Mouse (Mus musculus) neural tube, embryonic 10.5 days (tissue): ENCODE measurements around the gene Rtkn2.

Experiments
- DNase-seq: peaks from one replicate; pipeline ENCODE4 v3.0.0-alpha.2; 2017; ENCODE audit warnings: low spot score; ENCODE audit errors: extremely low spot score

The Rtkn2 gene

DNA sequence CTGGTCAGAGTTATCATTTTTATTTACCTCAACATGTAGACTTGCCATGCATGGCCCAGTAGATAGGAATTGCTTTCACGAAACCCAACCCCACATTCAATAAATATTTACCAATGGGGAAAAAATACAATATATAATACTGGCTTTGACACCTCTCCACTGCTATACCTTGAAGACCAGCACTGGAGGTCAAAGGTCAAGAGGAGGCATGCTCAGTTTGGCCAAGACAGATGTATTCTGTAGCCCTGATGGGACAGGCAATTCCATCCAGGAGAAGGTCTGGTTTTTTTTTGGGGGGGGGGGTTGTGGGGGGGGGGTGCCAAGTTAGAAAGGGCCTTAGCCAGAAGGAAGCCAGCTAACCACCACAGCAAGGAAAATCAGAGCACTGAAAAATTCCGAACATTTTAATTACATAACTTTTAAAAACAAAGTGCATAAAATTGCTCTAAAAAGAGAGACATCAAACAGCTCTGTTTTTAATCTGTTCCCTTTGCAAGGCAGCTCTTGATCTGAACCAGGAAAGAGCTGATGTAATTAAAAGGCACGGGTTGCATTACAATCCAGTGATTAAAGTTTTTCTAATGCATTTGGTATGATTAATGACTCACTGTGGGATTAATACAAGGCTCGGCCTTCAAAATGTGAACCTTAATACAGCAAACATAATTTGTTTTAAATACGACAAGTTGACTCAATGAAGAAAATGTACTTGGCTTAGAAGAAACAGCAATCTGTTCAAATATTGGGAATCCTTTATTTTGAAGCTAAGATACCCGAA lies 123.9 kb downstream of the Rtkn2 start:
- DNase-seq, result no peak

DNA sequence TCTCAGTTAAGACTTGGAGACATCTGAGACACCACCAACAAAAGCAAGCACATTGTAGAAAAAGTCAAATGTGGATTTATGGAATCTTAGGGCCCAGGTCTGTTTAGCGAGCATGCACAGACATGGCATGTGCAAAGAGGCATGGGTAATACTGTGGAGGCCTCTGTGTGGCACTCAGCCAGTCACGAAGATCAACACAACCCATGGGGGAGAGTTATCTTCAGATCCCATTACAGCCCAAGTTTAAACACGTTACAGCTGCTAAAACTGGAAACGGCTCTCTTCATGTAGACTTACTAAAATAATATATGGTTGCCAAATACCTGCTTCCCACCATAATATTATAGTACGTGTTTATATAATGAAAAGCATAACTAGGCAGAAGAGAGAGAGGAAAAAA lies 124.6 kb downstream of the Rtkn2 start:
- DNase-seq, result no peak

DNA sequence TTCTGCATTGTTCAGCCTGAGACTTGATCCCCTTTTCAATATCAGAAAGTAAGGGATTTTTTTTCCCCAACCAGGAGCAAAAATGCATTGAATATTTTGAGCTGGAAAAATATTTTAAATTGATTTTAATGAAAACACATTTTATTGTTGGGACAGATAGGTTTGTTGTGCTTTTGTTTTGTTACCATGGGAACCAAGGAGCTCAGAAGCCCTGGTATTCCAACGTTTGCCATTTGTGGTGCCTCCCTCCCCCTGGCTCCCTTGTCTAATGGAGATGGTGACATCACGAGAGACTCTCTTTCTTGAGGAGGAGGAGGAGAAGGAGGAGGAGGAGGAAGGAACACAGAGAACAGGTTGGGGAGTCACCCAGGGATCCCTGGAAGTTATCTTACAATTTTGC lies 125.1 kb downstream of the Rtkn2 start:
- DNase-seq, result no peak

DNA sequence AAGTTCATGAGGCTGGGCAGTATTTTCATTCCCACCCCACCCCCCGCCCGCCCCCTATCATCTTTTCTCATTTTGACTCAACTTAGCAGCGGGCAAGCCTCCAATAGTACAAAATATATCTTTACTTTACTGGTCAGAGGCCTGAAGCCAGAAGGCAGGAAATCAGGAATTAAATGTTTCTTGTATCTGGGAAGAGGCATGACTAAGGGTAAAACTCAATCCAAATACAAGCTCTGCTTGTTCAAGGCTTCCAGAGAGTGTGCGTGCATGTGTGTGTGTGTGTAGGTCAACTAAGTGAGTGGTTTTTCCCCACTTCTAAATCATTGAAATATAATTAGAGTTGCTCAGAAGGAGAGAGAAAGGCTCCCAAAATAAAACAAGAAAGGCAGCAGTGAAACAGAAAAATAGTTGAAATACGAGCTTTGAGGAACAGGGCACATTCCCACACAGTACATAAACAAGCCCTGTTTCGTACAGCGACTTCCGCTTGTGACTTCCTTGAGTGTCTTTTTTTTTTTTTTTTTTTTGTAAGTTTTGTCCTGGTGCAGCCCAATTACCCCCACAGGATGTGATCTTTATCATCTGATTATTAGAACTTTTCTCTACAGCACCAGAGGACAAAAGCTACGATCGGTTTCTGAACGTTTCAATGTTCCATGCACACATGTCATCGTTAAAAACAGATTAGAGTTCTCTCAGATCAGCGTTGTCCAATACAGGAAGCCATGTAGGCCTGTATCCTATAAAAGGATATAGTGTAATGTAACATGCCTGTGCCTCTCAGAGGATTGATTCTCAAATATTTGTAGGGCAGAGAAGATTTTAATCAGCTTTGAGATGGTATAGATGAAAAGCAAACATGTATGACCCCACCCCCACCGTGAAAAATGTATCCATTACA lies 125.8 kb downstream of the Rtkn2 start:
- no peak for DNase-seq

DNA sequence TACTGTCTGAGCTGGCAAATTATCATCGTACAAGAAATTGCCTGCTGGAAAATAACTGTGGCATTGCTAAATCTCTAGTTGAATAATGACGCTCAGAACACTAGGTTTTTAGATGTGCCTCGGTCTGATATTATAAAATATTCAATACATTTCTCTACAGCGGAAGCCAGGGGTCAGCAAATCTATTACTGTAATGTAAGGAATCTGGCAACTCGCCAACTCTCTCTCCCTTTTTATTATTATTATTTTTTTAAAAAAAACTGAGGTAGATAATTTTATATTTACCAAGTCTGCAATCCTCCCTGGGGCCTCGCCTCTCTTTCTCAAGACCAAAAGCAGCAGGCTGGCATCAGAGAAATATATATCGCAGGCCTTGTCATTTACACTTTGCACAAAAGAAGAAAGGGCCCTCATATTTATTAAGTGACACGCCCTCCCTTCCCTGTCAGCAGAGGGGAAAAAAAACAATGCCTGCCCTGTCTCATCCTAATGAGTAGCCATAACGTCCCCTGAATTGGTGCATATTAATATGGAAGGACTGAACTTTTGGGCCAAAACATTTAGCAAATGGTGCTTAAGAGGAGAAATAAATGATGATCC lies 127.1 kb downstream of the Rtkn2 start:
- no peak for DNase-seq

DNA sequence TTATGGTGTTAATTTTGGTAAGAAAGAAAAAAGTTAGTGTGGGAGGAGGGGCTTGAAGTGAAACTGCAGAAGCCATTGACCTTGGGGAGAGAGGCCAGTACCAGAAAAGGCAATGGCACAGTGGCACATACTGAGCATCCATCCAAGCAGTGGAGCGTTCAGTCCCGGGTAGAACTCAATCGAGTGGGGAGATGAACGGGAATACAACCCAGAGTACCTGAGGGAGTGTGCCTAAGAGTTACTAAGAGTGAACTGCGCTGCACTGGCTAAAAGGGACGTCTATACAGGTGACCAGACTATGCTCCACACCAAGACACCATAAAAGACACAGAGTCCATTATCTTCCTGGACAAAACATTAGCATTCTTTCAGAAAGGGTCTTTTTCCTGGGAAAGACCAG lies 128.3 kb downstream of the Rtkn2 start:
- no peak for DNase-seq
